Mouse (Mus musculus) neural tube, embryonic 11.5 days (tissue): Measurements from ENCODE around the gene Scarb2. TPM values are rescaled to one million over a fixed set of nuclear protein-coding genes. Genes with fewer than 3 reads are reported as not detected.

Source experiments
- ATAC-seq: fragments of 200-750 bp; cut with Nextera tagmentation; 2 replicates; pipeline ENCODE4 v1.8.0; 2017; ENCODE audit warnings: moderate number of reproducible peaks, mild to moderate bottlenecking, moderate TSS enrichment, moderate library complexity; ENCODE audit not compliant: insufficient read depth, low FRiP score, low TSS enrichment
- DNase-seq: peaks from one replicate; pipeline ENCODE4 v3.0.0-alpha.2; 2015; ENCODE audit warnings: low spot score
- H3K27ac ChIP-seq: fragments of 300-500 bp; sonication (generic); 2 replicates; pipeline ENCODE4 v1.5.1; 2014; ENCODE audit warnings: low read depth, mild to moderate bottlenecking, low read length
- H3K27me3 ChIP-seq: fragments of 300-500 bp; sonication (generic); 2 replicates; pipeline ENCODE4 v1.6.1; 2014; ENCODE audit warnings: mild to moderate bottlenecking, low read length, mixed read lengths; ENCODE audit not compliant: control insufficient read depth, insufficient read depth
- H3K36me3 ChIP-seq: fragments of 300-500 bp; sonication (generic); 2 replicates; pipeline ENCODE4 v1.6.1; 2014; ENCODE audit warnings: mild to moderate bottlenecking, low read length, moderate library complexity, mixed read lengths; ENCODE audit not compliant: control insufficient read depth, insufficient read depth
- H3K4me1 ChIP-seq: fragments of 300-500 bp; sonication (generic); 2 replicates; pipeline ENCODE4 v1.6.1; 2014; ENCODE audit warnings: low read length, mixed read lengths; ENCODE audit not compliant: control insufficient read depth, insufficient read depth
- H3K4me2 ChIP-seq: fragments of 300-500 bp; sonication (generic); 2 replicates; pipeline ENCODE4 v1.6.1; 2014; ENCODE audit warnings: low read depth, mild to moderate bottlenecking, moderate library complexity
- H3K4me3 ChIP-seq: fragments of 300-500 bp; sonication (generic); 2 replicates; pipeline ENCODE4 v1.5.1; 2014; ENCODE audit warnings: low read depth, low read length
- H3K9ac ChIP-seq: fragments of 300-500 bp; sonication (generic); 2 replicates; pipeline ENCODE4 v1.6.1; 2014; ENCODE audit warnings: mild to moderate bottlenecking, low read length
- H3K9me3 ChIP-seq: fragments of 300-500 bp; sonication (generic); 2 replicates; pipeline ENCODE4 v1.6.1; 2016; ENCODE audit warnings: low read length; ENCODE audit not compliant: control insufficient read depth
- WGBS: fragments of 180-500 bp; shearing (Covaris S2); extraction: QIAGEN DNeasy Blood & Tissue Kit; methylation state at CpG from one replicate; pipeline ENCODE4 v1.1.7; 2014; 5-methylcytosine and 5-hydroxymethylcytosine counted together
- polyA plus RNA-seq: library from polyadenylated mRNA; unstranded; fragments of >200 nt; fragmentation: Nextera tagmentation; extraction: Ambion mirVana; gene quantifications from 2 replicates; pipeline ENCODE4 v1.2.1, GENCODE M21; 2014

The Scarb2 gene
- polyA plus RNA-seq, 1 experiment from 2014 or later: 13.2 TPM

DNA sequence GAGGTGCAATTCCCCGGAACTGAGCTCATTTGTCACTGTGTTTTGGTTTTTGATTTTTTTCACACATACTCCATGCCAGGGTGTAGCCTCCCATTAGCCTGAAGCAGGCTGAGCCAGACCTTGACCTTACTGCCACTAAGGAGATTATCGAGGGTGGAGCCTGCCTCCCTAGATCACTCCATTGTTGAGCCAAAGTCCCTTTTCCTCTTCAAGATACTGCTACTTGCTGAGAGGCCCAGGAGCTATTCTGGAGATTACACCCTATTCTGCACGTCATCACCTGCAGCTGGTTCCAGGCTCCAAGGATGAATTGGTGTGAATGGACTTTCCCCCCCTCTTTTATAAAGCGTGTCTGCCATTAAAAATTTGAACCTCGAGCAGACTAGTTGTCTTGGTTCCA lies 5.4 kb upstream of the Scarb2 start:
- no peak for ATAC-seq
- Histone ChIP-seq H3K4me1 (no peaks in the 10 kb centered on the region), H3K9me3 (no peaks in the 10 kb centered on the region), H3K27ac (no peak overlapping the region), H3K27me3 (no peaks in the 10 kb centered on the region), H3K4me3 (no peak overlapping the region), H3K36me3 (no peaks in the 10 kb centered on the region), H3K4me2 (no peak overlapping the region), H3K9ac (no peak overlapping the region)
- no peak for DNase-seq
- 96% methylated on average over 5 of the region's 5 CpGs for WGBS

- H3K9me3 ChIP-seq: no peaks in the 10 kb centered on the region
- H3K27ac ChIP-seq: no peak overlapping the region
- no peaks in the 10 kb centered on the region for H3K4me1 ChIP-seq
- H3K4me3 ChIP-seq: no peak overlapping the region
- ATAC-seq (no peak), DNase-seq (no peak)
- no peaks in the 10 kb centered on the region for H3K27me3 ChIP-seq
- H3K9ac ChIP-seq: no peak overlapping the region
- H3K36me3 ChIP-seq: no peaks in the 10 kb centered on the region
- no peak overlapping the region for H3K4me2 ChIP-seq
Measured at GRCm38 (mm10) chr5:92511256-92511655, 4.6 kb upstream of the Scarb2 start.

- Histone ChIP-seq H3K4me2 (no peak overlapping the region), H3K9ac (no peak overlapping the region), H3K4me3 (no peak overlapping the region), H3K9me3 (no peaks in the 10 kb centered on the region), H3K27me3 (no peaks in the 10 kb centered on the region), H3K27ac (no peak overlapping the region), H3K4me1 (peaks cover 5% of the 10 kb centered on the region; the same call in 1 of the 2 replicates), H3K36me3 (no peaks in the 10 kb centered on the region)
- 95% methylated on average over 5 of the region's 5 CpGs for WGBS
- ATAC-seq (no peak), DNase-seq (no peak)
Measured at GRCm38 (mm10) chr5:92508853-92509252, 2.2 kb upstream of the Scarb2 start.

- Histone ChIP-seq H3K36me3 (no peaks in the 10 kb centered on the region), H3K4me3 (no peak overlapping the region; the same call in 1 of the 2 replicates), H3K9me3 (no peaks in the 10 kb centered on the region), H3K4me2 (peak overlapping the region; percentile 64; the same call in 1 of the 2 replicates), H3K27me3 (no peaks in the 10 kb centered on the region), H3K4me1 (peaks cover 6% of the 10 kb centered on the region; the same call in 1 of the 2 replicates), H3K9ac (no peak overlapping the region), H3K27ac (no peak overlapping the region)
- DNase-seq (peak; percentile 31), ATAC-seq (no peak)
- 32% methylated on average over 4 of the region's 4 CpGs for WGBS
Measured at GRCm38 (mm10) chr5:92506301-92506729, 318 bp downstream of the Scarb2 start.

DNA sequence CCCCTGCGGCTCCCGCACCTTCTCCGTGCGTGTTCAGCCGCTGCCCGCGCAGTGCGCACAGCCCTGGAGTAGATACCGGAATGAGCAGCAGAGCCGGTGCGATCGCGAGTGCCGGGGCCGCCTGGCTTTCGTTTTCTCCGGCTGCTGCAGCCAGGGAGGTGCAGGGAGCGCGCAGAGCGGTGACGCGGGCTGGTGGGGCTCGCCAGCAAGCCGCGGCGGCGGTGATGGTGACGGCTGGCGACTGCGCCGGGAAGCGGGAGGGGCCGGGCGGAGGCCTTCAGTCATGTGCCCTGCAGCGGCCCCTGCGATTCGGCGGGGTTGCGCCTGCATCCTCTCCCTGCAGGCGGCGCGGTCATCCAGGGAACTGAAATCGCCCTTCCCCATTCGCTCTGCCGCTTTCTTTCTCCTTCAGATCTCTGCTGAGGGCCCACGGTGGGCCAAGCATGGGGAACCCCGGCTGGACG lies 1.2 kb downstream of the Scarb2 start:
- Histone ChIP-seq H3K27me3 (no peaks in the 10 kb centered on the region), H3K4me1 (peaks cover 6% of the 10 kb centered on the region; the same call in 1 of the 2 replicates), H3K36me3 (no peaks in the 10 kb centered on the region), H3K9ac (peak overlapping the region; percentile 85), H3K4me3 (peak overlapping the region; percentile 74), H3K9me3 (no peaks in the 10 kb centered on the region), H3K4me2 (peak overlapping the region; percentile 64), H3K27ac (peak overlapping the region; percentile 97)
- ATAC-seq (peak; percentile 96), DNase-seq (peak; percentile 97)
- 0% methylated on average over 47 of the region's 48 CpGs for WGBS

DNA sequence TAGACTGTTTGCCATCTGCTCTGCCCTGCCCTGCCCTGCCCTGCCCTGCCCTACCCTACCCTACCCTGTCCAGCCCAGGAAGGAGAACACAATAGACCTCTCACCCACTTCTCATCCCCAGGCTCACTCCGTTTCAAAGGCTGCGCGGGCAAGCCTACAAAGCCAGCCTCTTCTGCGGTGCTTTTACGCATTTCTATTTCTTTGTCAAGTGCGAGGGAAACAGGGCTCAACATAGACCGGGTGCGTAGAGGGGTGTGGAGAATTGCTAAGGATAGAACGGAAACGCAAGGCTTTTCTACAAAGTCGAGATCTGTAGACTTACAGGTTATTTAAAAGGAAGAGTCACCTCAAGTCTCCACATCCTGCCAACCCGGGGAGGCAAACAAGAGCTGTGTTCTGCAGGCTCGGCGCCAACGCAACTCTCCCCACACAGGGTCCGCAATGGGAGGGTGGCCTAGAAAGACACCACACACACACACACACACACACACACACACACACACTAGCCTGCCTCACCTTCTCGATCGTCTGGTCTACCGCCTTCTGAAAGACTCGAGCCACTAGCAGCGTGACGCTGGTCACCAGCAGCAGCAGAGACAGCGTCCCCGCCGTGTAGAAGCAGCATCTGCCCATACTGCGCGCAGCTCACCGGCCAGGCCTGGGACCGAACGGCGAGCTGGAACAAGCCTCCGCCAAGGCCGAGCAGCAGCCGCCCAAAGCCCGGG lies 1.8 kb downstream of the Scarb2 start:
- Histone ChIP-seq H3K4me1 (peaks cover 6% of the 10 kb centered on the region; the same call in 1 of the 2 replicates), H3K9ac (peak overlapping the region; percentile 85), H3K9me3 (no peaks in the 10 kb centered on the region), H3K4me3 (peak overlapping the region; percentile 74), H3K27ac (peak overlapping the region; percentile 97), H3K36me3 (no peaks in the 10 kb centered on the region), H3K4me2 (peak overlapping the region; percentile 64), H3K27me3 (no peaks in the 10 kb centered on the region)
- DNase-seq: peak; percentile 63
- peak; percentile 85 for ATAC-seq
- WGBS: under 1% methylated on average over 35 of the region's 35 CpGs

DNA sequence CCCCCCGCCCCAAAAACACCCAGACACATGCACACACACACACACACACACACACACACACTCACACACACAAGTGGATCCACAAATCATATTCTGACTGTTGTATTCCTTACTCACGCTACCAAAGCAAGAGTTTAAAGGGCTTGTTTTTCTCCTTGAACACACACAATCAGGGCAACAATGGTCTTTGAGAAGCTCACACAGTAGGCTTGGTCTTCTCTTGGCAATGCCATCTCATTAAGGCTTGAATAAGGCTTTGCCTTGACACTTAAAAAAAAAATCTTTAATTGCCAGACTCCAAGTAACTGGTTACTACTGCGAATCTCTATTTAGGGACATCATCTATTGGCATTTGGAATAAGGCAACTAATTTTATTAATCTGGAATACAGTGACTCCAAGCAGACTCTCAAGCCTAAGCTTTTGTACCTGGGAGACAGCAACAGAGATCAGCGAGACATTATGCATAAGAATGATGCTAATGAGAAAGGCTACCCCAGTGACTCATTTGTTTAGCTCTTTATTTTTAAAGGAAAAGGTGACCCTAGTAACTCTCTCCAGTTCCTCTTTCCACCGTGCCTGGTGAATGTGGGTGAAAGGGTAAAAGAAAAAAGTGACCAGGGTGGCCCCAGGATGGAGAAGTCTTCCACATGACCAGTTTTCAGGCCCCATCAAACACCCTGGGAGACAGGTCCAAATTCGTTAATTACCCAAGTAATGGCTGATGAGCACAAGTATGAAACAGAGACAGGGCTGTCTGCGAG lies 2.6 kb downstream of the Scarb2 start:
- no peak for DNase-seq
- 28% methylated on average over 7 of the region's 7 CpGs for WGBS

GRCm38 (mm10) chr5:92503356-92503847 lies 3.2 kb downstream of the Scarb2 start:
- Histone ChIP-seq H3K27me3 (no peaks in the 10 kb centered on the region), H3K27ac (no peak overlapping the region), H3K4me2 (peak overlapping the region; percentile 64), H3K36me3 (no peaks in the 10 kb centered on the region), H3K4me1 (peaks cover 11% of the 10 kb centered on the region), H3K9me3 (no peaks in the 10 kb centered on the region), H3K9ac (no peak overlapping the region), H3K4me3 (peak overlapping the region; percentile 74; the same call in 1 of the 2 replicates)
- 84% methylated on average over 9 of the region's 9 CpGs for WGBS
- ATAC-seq (no peak), DNase-seq (no peak)

More for the DNA sequence above, 2.6 kb downstream of the Scarb2 start:
- H3K36me3 ChIP-seq: no peaks in the 10 kb centered on the region
- no peak for ATAC-seq
- H3K9ac ChIP-seq: peak overlapping the region; percentile 85
- no peaks in the 10 kb centered on the region for H3K9me3 ChIP-seq
- H3K27ac ChIP-seq: peak overlapping the region; percentile 97
- H3K4me2 ChIP-seq: peak overlapping the region; percentile 64
- peak overlapping the region; percentile 74 for H3K4me3 ChIP-seq
- no peaks in the 10 kb centered on the region for H3K27me3 ChIP-seq
- peaks cover 6% of the 10 kb centered on the region; the same call in 1 of the 2 replicates for H3K4me1 ChIP-seq
